Mouse (Mus musculus) kidney, postnatal 0 days (tissue): ENCODE results near the gene Serpinb6b. TPM values are rescaled to one million over a fixed set of nuclear protein-coding genes. Genes with fewer than 3 reads are reported as not detected.

Experiments
- ATAC-seq: fragments of 200-750 bp; cut with Nextera tagmentation; replicated peaks from 2 replicates; pipeline ENCODE4 v1.8.0; 2017; ENCODE audit warnings: low read depth, moderate number of reproducible peaks, moderate TSS enrichment, moderate library complexity; ENCODE audit not compliant: low FRiP score
- DNase-seq: peaks from one replicate; pipeline ENCODE4 v3.0.0-alpha.2; 2016; ENCODE audit warnings: low spot score
- H3K27ac ChIP-seq: fragments of 300-500 bp; sonication (generic); 2 replicates; pipeline ENCODE4 v1.5.1; 2014; ENCODE audit warnings: mild to moderate bottlenecking
- H3K27me3 ChIP-seq: fragments of 300-500 bp; sonication (generic); 2 replicates; pipeline ENCODE4 v1.6.1; 2014; ENCODE audit warnings: low read length, mixed read lengths; ENCODE audit not compliant: insufficient read depth
- H3K36me3 ChIP-seq: fragments of 300-500 bp; sonication (generic); 2 replicates; pipeline ENCODE4 v1.6.1; 2014; ENCODE audit warnings: low read length, mixed read lengths; ENCODE audit not compliant: insufficient read depth
- H3K4me1 ChIP-seq: fragments of 300-500 bp; sonication (generic); replicated peaks from 2 replicates; pipeline ENCODE4 v1.6.1; 2014; ENCODE audit warnings: antibody characterized with exemption, low read length, mixed read lengths; ENCODE audit not compliant: insufficient read depth
- H3K4me2 ChIP-seq: fragments of 300-500 bp; sonication (generic); 2 replicates; pipeline ENCODE4 v1.6.1; 2014; ENCODE audit warnings: mild to moderate bottlenecking, low read length, moderate library complexity, mixed read lengths
- H3K4me3 ChIP-seq: fragments of 300-500 bp; sonication (generic); replicated peaks from 2 replicates; pipeline ENCODE4 v1.5.1; 2014; ENCODE audit warnings: low read depth, low read length
- H3K9ac ChIP-seq: fragments of 300-500 bp; sonication (generic); 2 replicates; pipeline ENCODE4 v1.6.1; 2014; ENCODE audit warnings: low read depth, low read length
- H3K9me3 ChIP-seq: fragments of 300-500 bp; sonication (generic); replicated peaks from 2 replicates; pipeline ENCODE4 v1.6.1; 2016; ENCODE audit warnings: low read length, inconsistent platforms, mixed read lengths
- CTCF ChIP-seq: IDR thresholded peaks from 2 replicates; pipeline ENCODE4 v1.5.1; 2016; ENCODE audit warnings: antibody characterized with exemption, low read depth, mild to moderate bottlenecking, moderate library complexity
- WGBS: fragments of 180-500 bp; shearing (Covaris S2); extraction: QIAGEN DNeasy Blood & Tissue Kit; methylation state at CpG from one replicate; pipeline ENCODE4 v1.1.7; 2014; 5-methylcytosine and 5-hydroxymethylcytosine counted together
- polyA plus RNA-seq: library from polyadenylated mRNA; unstranded; fragments of >200 nt; fragmentation: Nextera tagmentation; extraction: Ambion mirVana; gene quantifications from 2 replicates; pipeline ENCODE4 v1.2.1, GENCODE M21; 2015

The Serpinb6b gene
- polyA plus RNA-seq, 1 experiment from 2014 or later: 14.3 TPM

DNA sequence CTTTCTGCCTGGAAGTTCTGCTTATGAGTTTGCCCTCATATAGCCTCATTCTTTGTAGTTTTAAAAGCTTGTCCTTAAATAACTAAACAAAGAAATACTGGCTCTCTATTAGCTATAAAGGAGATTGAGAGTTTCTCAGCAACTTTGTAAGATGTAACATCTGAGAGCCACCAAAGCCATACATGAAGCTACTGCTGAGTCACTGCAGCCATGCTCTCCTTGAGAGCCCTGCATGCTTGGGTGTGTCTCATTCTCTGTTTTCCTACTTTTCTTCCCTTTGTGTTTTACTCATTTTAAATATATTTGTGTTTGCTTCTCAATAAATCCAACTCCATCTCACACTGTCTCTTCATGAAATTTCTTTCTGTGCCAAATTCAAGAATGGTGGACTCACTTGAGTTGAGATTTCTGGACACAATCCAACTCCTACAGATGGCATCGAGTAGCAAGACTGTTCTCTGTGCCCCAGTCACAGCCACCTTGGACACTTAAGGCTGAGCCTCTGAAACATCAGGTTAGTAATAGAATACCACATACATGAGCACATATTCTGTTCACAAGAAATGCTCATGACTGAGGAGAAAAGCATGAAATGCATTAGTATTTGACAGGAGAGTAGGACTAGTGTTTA, 61.5 kb downstream of the Serpinb6b start:
- DNase-seq (no peak), ATAC-seq (no peak)
- no peaks in the 10 kb centered on the region for H3K9me3 ChIP-seq
- no peak overlapping the region for H3K27ac ChIP-seq
- H3K36me3 ChIP-seq: no peaks in the 10 kb centered on the region
- H3K4me2 ChIP-seq: no peak overlapping the region
- no peak for TF ChIP-seq CTCF
- no peaks in the 10 kb centered on the region for H3K27me3 ChIP-seq
- no peak overlapping the region for H3K4me3 ChIP-seq
- no peak overlapping the region for H3K9ac ChIP-seq
- 57% methylated on average over 1 of the region's 1 CpGs for WGBS
- H3K4me1 ChIP-seq: no peaks in the 10 kb centered on the region

- no peaks in the 10 kb centered on the region for H3K36me3 ChIP-seq
- ATAC-seq: no peak
These were observed 62.2 kb downstream of the Serpinb6b start, which contains the start of gene Serpinb9b for GRCm38 (mm10) chr13:33027244-33027643. TSS of gene Serpinb9b (plus strand) at chr13:33027416.

GRCm38 (mm10) chr13:33028146-33028545, 63.1 kb downstream of the Serpinb6b start:
- Histone ChIP-seq H3K9me3 (no peaks in the 10 kb centered on the region), H3K9ac (no peak overlapping the region), H3K27ac (no peak overlapping the region), H3K4me1 (no peaks in the 10 kb centered on the region), H3K4me2 (no peak overlapping the region), H3K36me3 (no peaks in the 10 kb centered on the region), H3K27me3 (no peaks in the 10 kb centered on the region), H3K4me3 (no peak overlapping the region)
- no peak for TF ChIP-seq CTCF
- ATAC-seq (no peak), DNase-seq (no peak)
- WGBS: 45% methylated on average over 2 of the region's 2 CpGs

More at GRCm38 (mm10) chr13:33027244-33027643, 62.2 kb downstream of the Serpinb6b start, which contains the start of gene Serpinb9b:
- no peak within 1 kb of the TSS for H3K27ac ChIP-seq
- no peaks in the 10 kb centered on the region for H3K4me1 ChIP-seq
- DNase-seq: no peak
- no peak within 1 kb of the TSS for H3K4me2 ChIP-seq
- H3K9me3 ChIP-seq: no peaks in the 10 kb centered on the region
- no peak within 1 kb of the TSS for H3K4me3 ChIP-seq
- no peak within 1 kb of the TSS for H3K9ac ChIP-seq
- TF ChIP-seq CTCF: no peak
- 77% methylated on average over 2 of the region's 2 CpGs for WGBS
- no peaks in the 10 kb centered on the region for H3K27me3 ChIP-seq

GRCm38 (mm10) chr13:33028550-33028949, 63.5 kb downstream of the Serpinb6b start:
- no peak for TF ChIP-seq CTCF
- no peak overlapping the region for H3K27ac ChIP-seq
- no peak overlapping the region for H3K4me2 ChIP-seq
- H3K4me3 ChIP-seq: no peak overlapping the region
- 53% methylated on average over 2 of the region's 2 CpGs for WGBS
- no peaks in the 10 kb centered on the region for H3K4me1 ChIP-seq
- no peak for DNase-seq
- H3K27me3 ChIP-seq: no peaks in the 10 kb centered on the region
- H3K36me3 ChIP-seq: no peaks in the 10 kb centered on the region
- H3K9ac ChIP-seq: no peak overlapping the region
- no peak for ATAC-seq
- H3K9me3 ChIP-seq: no peaks in the 10 kb centered on the region

Other genes starting within 250 kb of the Serpinb6b start
- 0.03 and 0.12 TPM in 2 replicates for gene Mylk4, start 181.3 kb upstream of the Serpinb6b start, polyA plus RNA-seq
- 19.4 and 25.8 TPM in 2 replicates for gene Wrnip1, start 163.2 kb upstream of the Serpinb6b start, polyA plus RNA-seq
- not detected in 2 replicates for gene D930007J09Rik, start 162.4 kb upstream of the Serpinb6b start, polyA plus RNA-seq
- 18.5 and 18.7 TPM in 2 replicates for gene Serpinb1a, start 114.0 kb upstream of the Serpinb6b start, polyA plus RNA-seq
- gene Serpinb1c, start 67.0 kb upstream of the Serpinb6b start, polyA plus RNA-seq: not detected in 2 replicates
- 20.2 and 20.5 TPM in 2 replicates for gene Serpinb9, start 38.0 kb downstream of the Serpinb6b start, polyA plus RNA-seq
- gene Serpinb9b, start 62.2 kb downstream of the Serpinb6b start, polyA plus RNA-seq: 0.16 and 0.26 TPM in 2 replicates
- not detected in 2 replicates for gene Serpinb1b, start 113.4 kb downstream of the Serpinb6b start, polyA plus RNA-seq
- not detected in 2 replicates for gene Serpinb9c, start 194.5 kb downstream of the Serpinb6b start, polyA plus RNA-seq
- not detected in 2 replicates for gene Serpinb9d, start 227.8 kb downstream of the Serpinb6b start, polyA plus RNA-seq